Mouse (Mus musculus): ENCODE results near the gene Fastk.
A peak's percentile ranks its signal among the peaks of the same experiment; 100 is the strongest.

GRCm38 (mm10) chr5:24453283-24453984 is 8.3 kb upstream of the Fastk start:
- TF ChIP-seq MYOD1 (IDR thresholded peaks at IDR 0.05; ENCODE audit: control insufficient read depth in 1 of 3, insufficient read length in 2 of 3, low read depth in 2 of 3) (peak in 2 of 3 experiments; percentile 38 to 62), POLR2A (IDR thresholded peaks at IDR 0.05; ENCODE audit: insufficient read length, low read depth) (peak; percentile 44), TCF12 (IDR thresholded peaks at IDR 0.05; ENCODE audit: insufficient read depth, poor library complexity, severe bottlenecking) (no peak), MYOG (IDR thresholded peaks at IDR 0.05; ENCODE audit: control insufficient read depth in 1 of 3, insufficient read depth in 1 of 3, insufficient read length in 2 of 3, low read depth in 2 of 3) (peak in 1 of 3 experiments; percentile 53), POLR2AphosphoS2 (IDR thresholded peaks at IDR 0.05; ENCODE audit: insufficient read length, low read depth) (no peak), MAX (IDR thresholded peaks at IDR 0.05; ENCODE audit: low read depth) (no peak)

Measured in myocyte (in vitro differentiated cells).